ENCODE assay signal across 13 mouse cellular contexts in the genomic region with DNA sequence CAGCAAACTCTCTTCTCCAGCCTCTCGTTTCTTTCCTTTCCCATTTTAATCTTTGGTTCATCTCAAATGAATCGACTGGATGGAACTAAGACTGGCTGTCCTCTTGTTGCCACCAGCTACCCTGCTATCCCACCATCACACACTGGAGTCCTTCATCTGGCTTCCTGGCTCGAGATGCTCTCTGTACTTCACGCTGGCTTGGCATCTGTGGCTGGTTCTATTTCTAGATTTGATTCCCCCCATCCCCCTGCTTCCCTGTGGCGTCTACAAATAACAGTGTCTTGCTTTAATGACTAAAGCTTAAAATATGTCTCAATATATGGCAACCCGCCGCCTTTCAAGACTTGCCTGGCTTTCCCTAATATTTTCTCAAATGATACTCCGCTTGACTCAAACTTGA. TPM values are rescaled to one million over a fixed set of nuclear protein-coding genes. Genes with fewer than 3 reads are reported as not detected.
DNase-seq lines count a peak whose midpoint lies in the region.
"Had no signal": no experiment of that assay in that cellular context is flagged by ENCODE, and none has a peak within 500 bp of the region (broad histone marks: within the 10 kb centered on the region; RNA-seq: fewer than 3 reads in every experiment).

No protein-coding gene starts in this region.

- DNase-seq in heart, postnatal 4 days: peak; percentile 15
- DNase-seq in heart, adult 9 months (ENCODE audit: low spot score in 2 of 2): no peak
- peak; percentile 39 to 43 for DNase-seq in right cerebral cortex, postnatal 10 days (ENCODE audit: low spot score in 2 of 2)
- no peak for DNase-seq in right cerebral cortex, postnatal 14 days
- DNase-seq in cerebellum, adult 9-10 months: peak; percentile 85
- DNase-seq in MN1 (ENCODE audit: low spot score): no peak
- DNase-seq in gastrocnemius, adult 18-20 months (ENCODE audit: low spot score): no peak
- DNase-seq: adrenal gland, postnatal 25 days; gastrocnemius, postnatal 14 days; kidney, postnatal 14 days; liver, postnatal 0 days; thymus, postnatal 4 days had no signal

RNA-seq across cellular contexts. Expression of a gene that starts 15.0 kb away (rescaled TPM):
- 10 to 100 TPM; 28.9 to 32.2 TPM for total RNA-seq in heart, postnatal 4 days (2021)
- 10 to 100 TPM; 15.5 to 17.0 TPM for total RNA-seq in gastrocnemius, adult 18-20 months (2021)

RNA-seq across cellular contexts. Expression of a gene that starts 19.5 kb away (rescaled TPM):
- not detected for total RNA-seq in heart, postnatal 4 days (2021)
- total RNA-seq in gastrocnemius, adult 18-20 months (2021): not detected
- total RNA-seq: gastrocnemius, postnatal 14 days had no signal

RNA-seq across cellular contexts. Expression of a gene that starts 52.7 kb away (rescaled TPM):
- total RNA-seq in heart, postnatal 4 days (2021): 1 to 10 TPM; 8.3 to 9.4 TPM
- total RNA-seq in gastrocnemius, adult 18-20 months (2021): 1 to 10 TPM; 2.4 to 2.9 TPM

RNA-seq across cellular contexts. Expression of a gene that starts 53.0 kb away (rescaled TPM):
- total RNA-seq in heart, postnatal 4 days (2021): not detected
- not detected for total RNA-seq in gastrocnemius, adult 18-20 months (2021)
- total RNA-seq: adrenal gland, postnatal 25 days; gastrocnemius, postnatal 14 days; left cerebral cortex, adult 18-20 months had no signal

Comparison
In these comparisons a context has a peak if more than half of its experiments do, and no peak if none do; other contexts are left out.
1. DNase-seq: peak in heart, postnatal 4 days (single experiment), right cerebral cortex, postnatal 10 days (2 of 2) and cerebellum, adult 9-10 months (single experiment); none in heart, adult 9 months (0 of 2), right cerebral cortex, postnatal 14 days (single experiment), MN1 (single experiment) and gastrocnemius, adult 18-20 months (single experiment).